Mouse (Mus musculus) cerebellum, adult 2 months (tissue): ENCODE results near the gene Evl.

Experiments
- CTCF ChIP-seq: fragments of 200-500 bp; IDR thresholded peaks from 2 replicates; pipeline ENCODE4 v1.5.1; 2011; ENCODE audit warnings: low read depth, mild to moderate bottlenecking, control low read depth, low read length, moderate library complexity, borderline replicate concordance; ENCODE audit not compliant: insufficient read depth
- POLR2A ChIP-seq: fragments of 200-500 bp; IDR thresholded peaks from 2 replicates; pipeline ENCODE4 v1.6.1; 2011; ENCODE audit warnings: low read length, control low read depth, borderline replicate concordance; ENCODE audit not compliant: insufficient read depth

GRCm38 (mm10) chr12:108546508-108547153 is 7.9 kb upstream of the Evl start:
- TF ChIP-seq CTCF (no peak), POLR2A (no peak)
